Mouse (Mus musculus) thymus, adult 2 months (tissue): Measurements from ENCODE around the gene Zfp981. TPM values are rescaled to one million over a fixed set of nuclear protein-coding genes. Genes with fewer than 3 reads are reported as not detected.
"Not testable (repeated sequence)": the region's sequence is repeated elsewhere in the genome, so short reads cannot be mapped to it uniquely, and the experiment has no call there.

Source experiments
- DNase-seq: peaks from one replicate; pipeline ENCODE4 v3.0.0; 2021
- H3K27ac ChIP-seq: fragments of 200-500 bp; 2 replicates; pipeline ENCODE4 v1.5.1; 2012; ENCODE audit warnings: low read length, control low read depth; ENCODE audit not compliant: control insufficient read depth, insufficient read depth
- H3K27me3 ChIP-seq: fragments of 200-500 bp; 2 replicates; pipeline ENCODE4 v1.6.1; 2012; ENCODE audit warnings: mild to moderate bottlenecking, low read length, moderate library complexity, mixed read lengths; ENCODE audit not compliant: control insufficient read depth, insufficient read depth
- H3K36me3 ChIP-seq: fragments of 200-500 bp; 2 replicates; pipeline ENCODE4 v1.6.1; 2012; ENCODE audit warnings: mild to moderate bottlenecking, low read length, moderate library complexity; ENCODE audit not compliant: control insufficient read depth, insufficient read depth
- H3K4me1 ChIP-seq: fragments of 200-500 bp; replicated peaks from 2 replicates; pipeline ENCODE4 v1.6.1; 2012; ENCODE audit warnings: low read length; ENCODE audit not compliant: control insufficient read depth, insufficient read depth
- H3K4me3 ChIP-seq: fragments of 200-500 bp; 2 replicates; pipeline ENCODE4 v1.5.1; 2012; ENCODE audit warnings: mild to moderate bottlenecking, low read length, control low read depth, moderate library complexity; ENCODE audit not compliant: control insufficient read depth, insufficient read depth
- CTCF ChIP-seq: fragments of 200-500 bp; IDR thresholded peaks from 2 replicates; pipeline ENCODE4 v1.5.1; 2012; ENCODE audit warnings: mild to moderate bottlenecking, control low read depth, low read length, moderate library complexity, borderline replicate concordance; ENCODE audit not compliant: control insufficient read depth, poor library complexity, insufficient read depth; ENCODE audit errors: extremely low read depth
- POLR2A ChIP-seq: fragments of 200-500 bp; IDR thresholded peaks from 2 replicates; pipeline ENCODE4 v1.6.1; 2012; ENCODE audit warnings: mild to moderate bottlenecking, low read length, control low read depth, moderate library complexity; ENCODE audit not compliant: control insufficient read depth, poor library complexity, insufficient read depth; ENCODE audit errors: extremely low read depth
- WGBS: fragments of 180-500 bp; shearing (Covaris S2); methylation state at CpG from one replicate; pipeline ENCODE4 v1.1.7; 2018; 5-methylcytosine and 5-hydroxymethylcytosine counted together
- polyA plus RNA-seq: library from polyadenylated mRNA; depleted of rRNA; stranded (reverse); fragments of >200 nt; gene quantifications from 2 replicates; pipeline ENCODE4 v1.2.3, GENCODE M21; 2012; rRNA removed

Zfp981 gene
- polyA plus RNA-seq, 1 experiment: not detected

- WGBS: 87% methylated on average over 2 of the region's 2 CpGs
- no peaks in the 10 kb centered on the region for H3K27me3 ChIP-seq
- H3K27ac ChIP-seq: no peak overlapping the region
- no peak for TF ChIP-seq CTCF
- H3K4me3 ChIP-seq: no peak overlapping the region
- H3K36me3 ChIP-seq: no peaks in the 10 kb centered on the region
- no peaks in the 10 kb centered on the region for H3K4me1 ChIP-seq
- no peak for DNase-seq
Measured at GRCm38 (mm10) chr4:146520723-146521122, 18.9 kb downstream of the Zfp981 start.

- no peak for DNase-seq
- 89% methylated on average over 4 of the region's 4 CpGs for WGBS
- Histone ChIP-seq H3K27me3 (no peaks in the 10 kb centered on the region), H3K36me3 (no peaks in the 10 kb centered on the region), H3K4me3 (no peak overlapping the region), H3K4me1 (no peaks in the 10 kb centered on the region), H3K27ac (no peak overlapping the region)
- no peak for TF ChIP-seq CTCF
- TF ChIP-seq POLR2A: no peak
Measured at GRCm38 (mm10) chr4:146534574-146534973, 32.7 kb downstream of the Zfp981 start.

DNA sequence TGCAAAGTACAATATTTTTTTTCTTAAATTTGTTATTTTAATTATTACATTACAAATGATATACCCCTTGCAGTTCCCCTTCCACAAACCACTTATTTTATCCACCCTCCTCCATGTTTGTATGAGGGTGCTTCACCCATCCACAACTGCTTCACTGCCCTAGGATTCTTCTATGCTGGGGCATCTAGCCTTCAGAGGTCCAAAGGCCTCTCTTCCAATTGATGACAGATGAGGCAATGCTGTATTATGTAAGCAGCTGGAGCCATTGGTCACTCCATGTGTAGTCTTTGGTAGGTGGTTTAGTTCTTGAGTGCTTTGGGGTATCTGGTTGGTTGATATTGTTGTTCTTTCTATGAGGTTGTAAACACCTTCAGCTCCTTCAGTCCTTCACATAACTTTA is 34.1 kb downstream of the Zfp981 start:
- TF ChIP-seq POLR2A (no peak), CTCF (no peak)
- no peaks in the 10 kb centered on the region for H3K4me1 ChIP-seq
- H3K4me3 ChIP-seq: no peak overlapping the region
- no peak for DNase-seq
- H3K36me3 ChIP-seq: no peaks in the 10 kb centered on the region
- no peaks in the 10 kb centered on the region for H3K27me3 ChIP-seq
- no peak overlapping the region for H3K27ac ChIP-seq

DNA sequence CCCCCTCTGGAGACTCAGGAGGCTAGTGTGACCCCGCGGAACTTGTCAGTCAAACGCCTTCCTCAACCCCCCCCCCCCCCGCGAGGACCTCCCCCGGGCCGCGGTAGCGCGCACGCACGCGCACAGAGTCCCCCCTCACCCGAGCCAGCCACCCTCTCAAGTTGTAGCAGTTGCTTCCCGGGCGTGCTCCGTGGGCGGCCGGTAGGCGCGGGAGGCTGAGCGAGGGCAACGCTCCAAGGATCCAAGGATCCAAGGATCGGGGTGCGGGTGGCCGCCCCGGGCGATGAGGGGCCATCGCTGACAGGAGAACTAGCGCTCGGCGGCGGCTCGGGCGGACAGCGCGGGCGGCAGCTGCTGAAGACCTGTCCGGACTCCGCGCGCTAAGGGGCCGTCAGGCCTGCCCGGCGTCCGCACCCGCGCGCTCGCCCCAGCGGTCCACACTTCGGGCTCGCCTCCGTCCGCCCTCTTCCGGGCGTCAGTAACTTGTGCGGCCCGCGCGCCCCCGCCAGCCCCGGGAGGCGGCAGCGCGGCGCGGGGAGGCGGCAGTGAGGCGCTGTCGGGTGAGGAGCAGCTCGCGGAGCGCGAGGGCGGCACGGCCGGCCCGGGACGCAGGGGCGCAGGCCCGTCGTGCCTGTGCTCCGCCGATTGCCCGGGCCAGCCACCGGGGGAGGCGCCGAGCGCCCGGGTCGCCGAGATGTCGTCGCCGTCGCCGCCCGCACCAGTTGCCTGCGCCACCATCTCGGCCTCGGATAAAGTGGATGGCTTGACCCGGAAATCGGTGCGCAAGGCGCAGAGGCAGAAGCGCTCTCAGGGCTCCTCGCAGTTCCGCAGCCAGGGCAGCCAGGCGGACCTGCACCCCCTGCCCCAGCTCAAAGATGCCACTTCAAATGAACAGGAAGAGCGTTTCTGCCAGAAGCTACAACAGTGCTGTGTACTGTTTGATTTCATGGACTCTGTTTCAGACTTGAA is 78.4 kb downstream of the Zfp981 start:
- not testable (repeated sequence) for H3K4me1 ChIP-seq, H3K27ac ChIP-seq, H3K27me3 ChIP-seq, H3K4me3 ChIP-seq, DNase-seq, H3K36me3 ChIP-seq
- 22% methylated on average over 19 of the region's 111 CpGs for WGBS

Other genes with a start within 250 kb of the Zfp981 start
- 0.66 and 0.81 TPM in 2 replicates for gene Zfp992, start 53.0 kb upstream of the Zfp981 start, polyA plus RNA-seq
- gene Zfp993, start 108.9 kb downstream of the Zfp981 start, polyA plus RNA-seq: 0.24 and 1.4 TPM in 2 replicates